Mouse (Mus musculus) heart, adult 8-10 months (tissue): ENCODE measurements around the gene Ank3. TPM values are rescaled to one million over a fixed set of nuclear protein-coding genes. Genes with fewer than 3 reads are reported as not detected.

ENCODE experiments used
- DNase-seq: peaks from one replicate; pipeline ENCODE4 v3.0.0; 2022; ENCODE audit warnings: low spot score
- total RNA-seq, 4 experiments: library from RNA; stranded (reverse); gene quantifications; 2 replicates each; pipeline ENCODE4 v1.2.4; 2022

The Ank3 gene
- total RNA-seq, 4 experiments from 2014 or later, result 72.9 to 84.4 (median 74.9) TPM

DNA sequence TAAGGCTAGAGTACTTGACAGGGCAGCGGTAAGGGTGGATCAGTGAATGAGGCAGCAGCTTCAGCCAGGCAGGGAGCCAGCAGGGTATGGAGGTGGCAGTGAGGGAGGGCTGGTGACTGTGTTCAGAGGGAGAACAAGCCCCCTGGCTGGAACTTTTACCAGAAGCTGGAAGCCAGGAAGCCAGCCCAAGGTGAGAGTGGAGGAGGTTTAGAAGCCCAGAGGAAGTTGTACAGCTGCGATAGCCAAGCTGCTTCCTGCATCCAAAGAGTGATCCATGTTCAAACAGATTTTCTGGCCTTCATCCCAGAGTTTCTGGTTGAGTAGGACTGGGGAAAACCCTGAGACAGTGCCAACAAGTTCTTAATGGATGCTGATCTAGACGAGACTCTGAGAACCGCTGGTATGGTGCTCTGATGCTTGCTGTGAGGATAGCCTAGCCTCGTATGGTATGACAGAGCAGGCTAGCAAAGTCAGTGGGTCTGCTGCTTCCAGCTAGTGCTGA lies 213.3 kb downstream of the Ank3 start:
- peak; percentile 65 for DNase-seq

GRCm38 (mm10) chr10:69616953-69617352 lies 218.4 kb downstream of the Ank3 start:
- no peak for DNase-seq

DNA sequence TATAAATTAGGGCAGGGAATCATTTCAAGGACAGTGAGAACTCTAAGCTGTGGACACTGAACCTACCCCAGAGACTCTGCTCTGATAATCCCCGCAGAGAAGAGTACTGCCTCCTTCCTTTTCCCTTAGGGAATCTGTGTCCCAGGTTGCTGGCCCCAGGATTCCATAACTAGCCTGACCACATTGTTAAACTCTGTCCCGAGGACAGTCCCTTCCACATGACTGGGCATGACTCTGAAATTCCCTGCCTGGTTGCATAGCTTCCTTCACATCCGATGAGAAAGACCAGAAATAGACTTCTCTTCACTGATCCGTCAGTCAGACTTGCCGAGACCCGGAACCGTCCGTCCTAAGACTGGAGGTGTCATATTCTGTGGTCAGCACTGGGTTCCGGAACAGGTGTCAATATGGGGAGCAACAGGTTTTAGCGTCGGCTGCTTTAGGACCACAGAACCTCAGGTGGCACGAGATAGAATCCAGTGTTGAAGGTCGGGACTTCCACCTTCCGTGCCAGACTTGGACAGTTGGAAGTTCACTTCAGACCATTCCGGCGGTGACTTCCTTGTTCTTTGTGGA lies 219.1 kb downstream of the Ank3 start:
- DNase-seq, result peak; percentile 18

- DNase-seq, result no peak
Observed at GRCm38 (mm10) chr10:69620692-69621382, 222.3 kb downstream of the Ank3 start.

- DNase-seq, result no peak
Observed at GRCm38 (mm10) chr10:69627767-69628166, 229.2 kb downstream of the Ank3 start.

GRCm38 (mm10) chr10:69628743-69629142 lies 230.2 kb downstream of the Ank3 start:
- no peak for DNase-seq

DNA sequence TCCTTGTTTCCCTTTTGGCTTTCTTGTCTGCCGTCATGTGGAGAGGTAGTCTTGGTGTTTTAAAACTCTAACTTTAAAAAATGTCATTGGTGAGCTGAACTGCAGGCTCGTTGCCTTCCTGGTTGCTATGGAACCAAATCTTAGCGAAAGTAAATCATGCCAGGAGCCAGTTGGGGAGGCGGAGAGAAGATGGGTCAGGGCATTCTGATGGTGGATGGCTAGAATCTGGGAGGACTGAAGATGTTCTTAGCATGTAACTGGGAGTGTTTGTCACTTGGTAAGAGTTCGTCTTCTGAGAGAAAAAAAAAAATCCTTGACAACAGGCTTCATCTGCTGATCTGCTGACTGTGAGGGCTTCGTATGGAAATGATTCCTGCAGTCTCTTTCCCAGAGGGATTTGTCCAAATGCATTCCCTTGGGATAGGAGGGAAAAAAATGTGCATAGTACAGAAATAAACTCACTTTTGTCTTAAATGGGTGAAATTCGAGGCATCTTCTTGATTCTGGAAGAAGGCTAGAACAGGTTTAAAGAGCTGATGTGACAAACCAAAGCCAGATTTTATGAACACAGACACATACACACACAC lies 232.3 kb downstream of the Ank3 start:
- DNase-seq, result no peak

- DNase-seq, result no peak
Observed at GRCm38 (mm10) chr10:69632885-69633284, 234.3 kb downstream of the Ank3 start.

DNA sequence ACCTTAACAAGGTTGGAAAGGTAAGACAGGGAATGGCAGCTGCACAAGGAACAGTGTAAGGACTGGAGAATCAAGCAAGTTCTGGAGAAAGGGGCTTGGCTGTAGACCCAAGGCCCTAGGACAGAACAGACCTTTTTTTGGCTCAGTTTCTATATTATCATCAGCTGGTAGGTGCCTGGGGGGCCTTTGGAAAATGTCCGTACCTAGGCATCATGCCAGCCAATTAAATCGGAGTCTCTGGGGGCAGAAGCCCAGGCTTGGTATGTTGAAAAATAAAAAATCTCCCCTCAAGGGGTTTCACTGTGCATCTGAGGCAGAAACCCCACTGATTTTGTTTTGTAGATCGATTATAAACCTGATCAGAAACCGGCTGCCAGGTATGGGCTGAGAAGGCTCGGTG lies 236.3 kb downstream of the Ank3 start:
- DNase-seq, result no peak

- DNase-seq, result no peak
Observed at GRCm38 (mm10) chr10:69635910-69636656, 237.5 kb downstream of the Ank3 start.

DNA sequence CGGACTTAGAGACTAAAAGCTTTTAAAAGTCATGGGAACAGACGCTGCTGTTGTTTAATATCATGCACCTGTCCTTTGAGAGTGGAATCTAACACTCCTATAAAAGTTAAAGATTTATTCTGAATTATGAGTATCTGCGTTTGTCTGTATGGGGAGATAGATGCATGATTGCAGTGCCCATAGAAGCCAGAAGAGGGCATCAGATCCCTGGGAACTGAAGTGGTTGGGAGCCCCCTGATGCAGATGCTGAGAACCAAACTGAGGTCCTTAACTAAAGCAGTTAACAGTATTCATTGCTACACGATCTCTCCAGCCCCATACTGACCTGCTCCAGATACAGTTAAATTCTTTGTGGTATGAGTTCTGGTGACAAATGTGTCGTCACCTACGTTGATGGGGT lies 240.6 kb downstream of the Ank3 start:
- DNase-seq, result no peak

- no peak for DNase-seq
Observed at GRCm38 (mm10) chr10:69640617-69641016, 242.0 kb downstream of the Ank3 start.

DNA sequence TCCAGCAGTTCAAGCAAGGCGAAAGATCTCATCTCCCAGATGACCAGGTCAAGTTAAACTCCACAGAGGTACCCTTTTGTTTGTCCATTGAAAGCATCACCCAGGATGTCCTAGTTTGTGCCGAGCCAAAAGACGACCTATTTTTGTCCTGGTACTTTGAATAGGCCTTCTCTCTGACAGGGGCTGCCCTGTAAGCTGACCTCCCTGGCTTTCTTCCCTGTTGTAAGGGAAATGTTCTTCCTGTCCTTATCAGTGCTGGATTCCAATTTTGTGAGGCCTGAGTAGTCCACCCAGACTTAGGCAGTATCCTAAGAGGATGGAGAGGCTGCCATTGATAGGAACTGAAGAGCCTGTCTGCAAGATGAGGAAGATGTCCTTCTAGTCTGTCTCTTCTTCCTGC lies 244.9 kb downstream of the Ank3 start:
- DNase-seq, result peak; percentile 53

DNA sequence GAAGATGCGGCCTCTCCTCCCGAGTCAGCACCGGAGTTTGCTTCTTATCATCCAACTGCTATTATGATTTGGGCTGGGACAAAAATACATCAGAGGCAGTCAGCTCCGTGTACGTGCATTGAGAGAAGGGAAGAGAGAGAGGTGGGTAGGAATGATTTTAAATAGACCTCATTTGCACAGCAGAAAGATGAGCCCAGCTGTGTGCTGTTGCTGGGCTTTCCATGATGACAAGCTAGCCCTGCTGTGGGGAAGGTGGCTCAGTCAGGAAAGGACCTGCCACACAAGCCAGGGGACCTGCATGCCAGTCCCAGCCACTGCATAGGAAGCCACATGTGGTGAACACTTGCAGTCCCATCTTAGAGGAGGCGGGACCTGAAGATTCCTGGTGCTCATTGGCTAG lies 245.4 kb downstream of the Ank3 start:
- no peak for DNase-seq

DNA sequence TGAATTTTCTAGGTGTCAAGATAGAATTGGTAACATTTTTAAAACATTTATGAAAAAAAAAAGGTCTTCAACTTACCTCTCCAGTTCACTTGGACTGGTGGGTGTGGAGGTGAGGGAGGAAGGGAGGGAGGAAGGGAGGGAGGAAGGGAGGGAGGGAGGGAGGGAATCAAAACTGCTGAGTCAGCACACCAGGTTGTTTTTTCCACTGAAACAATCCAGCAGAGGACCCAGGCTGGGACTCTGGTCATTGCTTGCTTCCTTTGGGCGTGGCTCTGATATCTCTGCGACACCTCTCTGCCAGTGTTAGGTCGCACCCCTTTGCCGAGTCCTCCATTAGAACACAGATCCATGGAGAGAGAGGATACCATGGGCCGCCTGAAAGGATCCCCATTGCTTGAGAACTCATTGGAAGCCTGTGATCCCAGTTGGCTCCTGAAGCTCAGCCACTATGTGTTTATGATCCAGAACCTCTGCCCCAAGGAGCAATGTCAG lies 246.8 kb downstream of the Ank3 start:
- no peak for DNase-seq

- DNase-seq, result no peak
Observed at GRCm38 (mm10) chr10:69645929-69646328, 247.4 kb downstream of the Ank3 start.

- no peak for DNase-seq
Observed at GRCm38 (mm10) chr10:69650074-69650473, 251.5 kb downstream of the Ank3 start.

- peak; percentile 50 for DNase-seq
Observed at GRCm38 (mm10) chr10:69652660-69653059, 254.1 kb downstream of the Ank3 start.

DNA sequence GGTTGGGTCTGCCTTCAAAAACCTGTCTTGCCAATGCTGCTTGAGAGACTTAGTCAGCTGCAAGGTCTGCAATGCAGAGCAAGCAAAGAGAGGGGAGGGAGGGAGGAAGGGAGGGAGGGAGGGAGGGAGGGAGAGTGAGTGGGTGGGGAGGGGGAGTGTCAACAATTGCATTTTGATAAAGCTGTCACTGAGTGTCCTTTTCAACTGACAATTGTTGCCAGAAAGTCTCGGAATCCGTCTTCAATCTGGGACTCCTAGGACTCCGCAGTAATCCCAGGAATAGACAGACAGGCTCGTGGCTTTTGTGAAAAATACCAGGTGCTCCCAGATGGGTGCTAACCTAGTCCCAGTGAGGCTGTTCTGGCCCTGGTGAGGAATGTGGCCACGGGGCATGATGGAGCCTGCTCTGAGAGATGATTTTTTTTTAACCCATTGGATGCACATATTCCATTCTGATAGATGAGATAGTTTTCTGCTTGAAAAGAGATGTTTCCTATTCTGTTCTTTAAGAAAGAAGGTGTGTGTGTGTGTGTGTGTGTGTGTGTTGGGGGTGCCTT lies 254.6 kb downstream of the Ank3 start:
- DNase-seq, result no peak

DNA sequence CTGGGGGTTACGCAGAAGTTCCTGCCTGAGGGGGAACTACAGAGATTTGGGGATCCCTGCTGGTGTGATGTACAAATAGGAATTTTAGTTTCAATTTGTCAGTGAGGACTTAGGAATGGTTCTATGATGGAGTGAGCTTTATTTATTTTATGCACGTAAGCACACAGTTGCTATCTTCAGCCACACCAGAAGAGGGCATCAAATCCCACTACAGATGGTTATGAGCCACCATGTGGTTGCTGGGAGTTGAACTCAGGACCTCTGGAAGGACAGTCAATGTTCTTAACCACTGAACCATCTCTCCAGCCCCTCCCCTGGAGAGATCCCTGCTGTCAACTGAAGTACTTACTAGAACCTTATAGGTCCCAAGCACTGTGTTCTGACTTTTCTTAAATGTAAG lies 255.6 kb downstream of the Ank3 start:
- no peak for DNase-seq

GRCm38 (mm10) chr10:69654866-69655633 lies 256.5 kb downstream of the Ank3 start:
- peak; percentile 64 for DNase-seq
